Mouse (Mus musculus) forebrain, embryonic 12.5 days (tissue): Measurements from ENCODE around the gene Tspan12. TPM values are rescaled to one million over a fixed set of nuclear protein-coding genes. Genes with fewer than 3 reads are reported as not detected.

Source experiments
- ATAC-seq: fragments of 200-750 bp; cut with Nextera tagmentation; 2 replicates; pipeline ENCODE4 v1.8.0; 2017; ENCODE audit warnings: moderate TSS enrichment; ENCODE audit not compliant: low FRiP score
- H3K27ac ChIP-seq: fragments of 300-500 bp; sonication (generic); 2 replicates; pipeline ENCODE4 v1.5.1; 2016; ENCODE audit warnings: mild to moderate bottlenecking
- H3K27me3 ChIP-seq: fragments of 300-500 bp; sonication (generic); 2 replicates; pipeline ENCODE4 v1.6.1; 2016; ENCODE audit warnings: mild to moderate bottlenecking
- H3K36me3 ChIP-seq: fragments of 300-500 bp; sonication (generic); replicated peaks from 2 replicates; pipeline ENCODE4 v1.6.1; 2016; ENCODE audit warnings: mild to moderate bottlenecking
- H3K4me1 ChIP-seq: fragments of 300-500 bp; sonication (generic); 2 replicates; pipeline ENCODE4 v1.6.1; 2016
- H3K4me2 ChIP-seq: fragments of 300-500 bp; sonication (generic); 2 replicates; pipeline ENCODE4 v1.6.1; 2016; ENCODE audit warnings: mild to moderate bottlenecking, moderate library complexity
- H3K4me3 ChIP-seq: fragments of 300-500 bp; sonication (generic); replicated peaks from 2 replicates; pipeline ENCODE4 v1.5.1; 2016; ENCODE audit warnings: mild to moderate bottlenecking
- H3K9ac ChIP-seq: fragments of 300-500 bp; sonication (generic); 2 replicates; pipeline ENCODE4 v1.6.1; 2016; ENCODE audit warnings: mild to moderate bottlenecking
- H3K9me3 ChIP-seq: fragments of 300-500 bp; sonication (generic); 2 replicates; pipeline ENCODE4 v1.6.1; 2016
- WGBS: fragments of 180-500 bp; shearing (Covaris S2); methylation state at CpG from one replicate; pipeline ENCODE4 v1.1.7; 2016; 5-methylcytosine and 5-hydroxymethylcytosine counted together
- polyA plus RNA-seq: library from polyadenylated mRNA; unstranded; fragments of >200 nt; fragmentation: Nextera tagmentation; extraction: Ambion mirVana; gene quantifications from 2 replicates; pipeline ENCODE4 v1.2.1, GENCODE M21; 2016

Gene Tspan12
- polyA plus RNA-seq, 1 experiment from 2014 or later, result 54.9 TPM

GRCm38 (mm10) chr6:21740606-21741005, 111.7 kb downstream of the Tspan12 start:
- WGBS, result 56% methylated on average over 2 of the region's 2 CpGs

DNA sequence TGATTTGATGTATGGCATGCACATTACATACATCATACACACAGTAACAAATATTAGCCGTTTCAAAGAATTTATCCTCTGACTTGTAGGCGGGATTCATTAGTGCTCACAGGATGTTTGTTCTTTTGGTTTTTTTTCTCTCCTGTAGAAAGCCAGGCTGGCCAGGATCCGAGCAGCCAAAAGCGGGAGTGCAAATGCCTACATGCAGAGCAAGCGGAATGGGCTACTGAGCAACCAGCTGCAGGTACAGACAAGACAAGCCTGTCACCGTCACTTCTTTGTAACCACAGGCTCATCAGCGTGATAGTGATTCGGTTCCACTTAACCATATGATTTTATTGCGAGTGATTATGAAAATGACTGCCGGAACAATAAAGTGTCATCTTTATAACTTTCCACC, 130.1 kb downstream of the Tspan12 start:
- Histone ChIP-seq H3K4me2 (no peak overlapping the region), H3K4me1 (no peaks in the 10 kb centered on the region), H3K36me3 (no peaks in the 10 kb centered on the region), H3K27me3 (no peaks in the 10 kb centered on the region), H3K9ac (no peak overlapping the region), H3K9me3 (no peaks in the 10 kb centered on the region), H3K27ac (no peak overlapping the region), H3K4me3 (no peak overlapping the region)
- ATAC-seq, result no peak
- 92% methylated on average over 10 of the region's 10 CpGs for WGBS

More at GRCm38 (mm10) chr6:21740606-21741005, 111.7 kb downstream of the Tspan12 start:
- no peaks in the 10 kb centered on the region for H3K27me3 ChIP-seq
- no peak for ATAC-seq
- H3K36me3 ChIP-seq, result no peaks in the 10 kb centered on the region
- no peak overlapping the region for H3K27ac ChIP-seq
- no peak overlapping the region for H3K4me2 ChIP-seq
- no peaks in the 10 kb centered on the region for H3K4me1 ChIP-seq
- H3K9me3 ChIP-seq, result no peaks in the 10 kb centered on the region
- H3K4me3 ChIP-seq, result no peak overlapping the region
- no peak overlapping the region for H3K9ac ChIP-seq

Other genes with a start within 250 kb of the Tspan12 start
- 61.0 and 66.5 TPM in 2 replicates for gene Ing3, start 97.1 kb upstream of the Tspan12 start, polyA plus RNA-seq
- gene Cped1, start 133.4 kb upstream of the Tspan12 start, polyA plus RNA-seq, result 9.4 and 12.0 TPM in 2 replicates